Mouse (Mus musculus): ENCODE measurements around the gene Hnrnph3. TPM values are rescaled to one million over a fixed set of nuclear protein-coding genes. Genes with fewer than 3 reads are reported as not detected.

Gene Hnrnph3
- polyA plus RNA-seq, 1 experiment, result 25.0 TPM

DNA sequence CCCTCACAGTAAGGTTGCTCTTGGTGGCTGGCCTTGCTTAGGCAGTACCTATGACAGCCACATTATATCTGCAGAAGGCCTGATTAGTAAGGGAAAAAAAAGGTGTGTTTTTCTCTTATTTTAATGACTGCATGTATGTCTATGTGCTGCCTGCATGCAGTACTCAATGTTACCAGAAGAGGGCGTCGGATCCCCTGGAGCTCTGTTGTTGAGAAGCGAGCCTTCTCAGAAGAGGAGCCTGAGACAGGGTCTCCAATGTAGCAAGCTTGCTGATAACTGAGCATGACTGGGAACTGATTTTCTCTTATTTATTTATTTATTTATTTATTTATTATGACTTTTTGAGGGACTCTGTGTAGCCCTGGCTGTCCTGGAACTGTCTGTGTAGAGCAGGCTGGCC lies 36.7 kb downstream of the Hnrnph3 start:
- H3K27me3 ChIP-seq (replicated peaks; ENCODE audit: control insufficient read depth, insufficient read depth, low read length), result no peaks in the 10 kb centered on the region
- H3K4me3 ChIP-seq (ENCODE audit: insufficient read depth, low read depth, low read length), result no peak overlapping the region
- peak; percentile 14 for DNase-seq
- no peaks in the 10 kb centered on the region for H3K4me1 ChIP-seq (ENCODE audit: control insufficient read depth, insufficient read depth, low read length)
- no peak overlapping the region for H3K27ac ChIP-seq (ENCODE audit: insufficient read depth, low read depth, low read length)
- H3K36me3 ChIP-seq (ENCODE audit: control insufficient read depth, insufficient read depth, low read length), result no peaks in the 10 kb centered on the region; the same call in 1 of the 2 replicates
- TF ChIP-seq CTCF (conservative IDR thresholded peaks at IDR 0.05; ENCODE audit: insufficient read depth, insufficient read length, low read depth, low read length) (peak; percentile 45), POLR2A (IDR thresholded peaks at IDR 0.05; ENCODE audit: low read depth, low read length) (no peak)
- WGBS, result 38% methylated on average over 3 of the region's 3 CpGs

DNA sequence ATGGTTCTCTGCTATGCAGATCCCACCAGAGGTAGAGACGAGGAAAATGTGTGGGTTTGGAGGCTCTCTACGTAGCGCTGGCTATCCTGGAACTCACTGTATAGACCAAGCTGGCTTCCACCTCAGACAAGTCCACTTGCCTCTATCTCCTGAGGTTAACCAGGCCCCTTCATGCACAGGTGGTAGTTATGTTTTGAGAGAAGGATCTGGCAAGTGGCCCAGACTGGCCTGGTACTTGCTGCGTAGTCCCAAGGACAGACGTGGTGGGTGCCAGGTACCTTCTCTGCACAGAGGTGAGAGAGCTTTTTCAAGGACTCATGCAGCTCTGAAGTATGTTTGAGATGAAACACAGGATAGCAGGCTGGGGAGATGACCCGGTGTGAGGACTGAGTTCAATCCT lies 39.5 kb downstream of the Hnrnph3 start:
- peak; percentile 36 for DNase-seq
- WGBS, result 78% methylated on average over 6 of the region's 6 CpGs
- H3K27me3 ChIP-seq (replicated peaks; ENCODE audit: control insufficient read depth, insufficient read depth, low read length), result no peaks in the 10 kb centered on the region
- TF ChIP-seq POLR2A (IDR thresholded peaks at IDR 0.05; ENCODE audit: low read depth, low read length) (no peak), CTCF (conservative IDR thresholded peaks at IDR 0.05; ENCODE audit: insufficient read depth, insufficient read length, low read depth, low read length) (no peak)
- H3K27ac ChIP-seq (ENCODE audit: insufficient read depth, low read depth, low read length), result no peak overlapping the region
- H3K4me3 ChIP-seq (ENCODE audit: insufficient read depth, low read depth, low read length), result no peak overlapping the region
- H3K36me3 ChIP-seq (ENCODE audit: control insufficient read depth, insufficient read depth, low read length), result no peaks in the 10 kb centered on the region
- no peaks in the 10 kb centered on the region; the same call in 1 of the 2 replicates for H3K4me1 ChIP-seq (ENCODE audit: control insufficient read depth, insufficient read depth, low read length)

DNA sequence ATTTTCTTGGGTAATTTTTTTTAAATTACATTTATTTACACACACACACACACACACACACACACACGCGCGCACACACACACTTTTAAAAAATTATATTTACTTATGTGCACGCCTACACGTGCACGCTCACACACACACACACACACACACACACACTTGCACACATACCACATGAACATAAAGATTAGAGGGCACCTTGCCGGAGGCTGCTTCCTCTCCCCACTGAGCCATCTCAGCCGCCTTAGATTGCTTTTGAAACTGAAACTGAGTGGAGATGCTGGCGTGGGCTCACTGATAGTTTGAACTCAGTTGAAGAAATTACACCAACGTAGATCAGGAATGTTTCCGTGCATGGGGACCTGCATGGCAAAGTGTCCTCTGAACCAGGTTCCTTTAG lies 39.9 kb downstream of the Hnrnph3 start:
- TF ChIP-seq CTCF (conservative IDR thresholded peaks at IDR 0.05; ENCODE audit: insufficient read depth, insufficient read length, low read depth, low read length) (no peak), POLR2A (IDR thresholded peaks at IDR 0.05; ENCODE audit: low read depth, low read length) (no peak)
- WGBS, result 89% methylated on average over 11 of the region's 11 CpGs
- Histone ChIP-seq H3K27me3 (replicated peaks; ENCODE audit: control insufficient read depth, insufficient read depth, low read length) (no peaks in the 10 kb centered on the region), H3K4me3 (ENCODE audit: insufficient read depth, low read depth, low read length) (no peak overlapping the region), H3K36me3 (ENCODE audit: control insufficient read depth, insufficient read depth, low read length) (no peaks in the 10 kb centered on the region), H3K27ac (ENCODE audit: insufficient read depth, low read depth, low read length) (no peak overlapping the region), H3K4me1 (ENCODE audit: control insufficient read depth, insufficient read depth, low read length) (no peaks in the 10 kb centered on the region; the same call in 1 of the 2 replicates)
- no peak for DNase-seq

GRCm38 (mm10) chr10:62980039-62980954 lies 43.7 kb downstream of the Hnrnph3 start, which contains the start of gene Rufy2:
Gene Rufy2 (plus strand): TSS chr10:62980223.
- peak; percentile 84 for DNase-seq
- Histone ChIP-seq H3K27me3 (replicated peaks; ENCODE audit: control insufficient read depth, insufficient read depth, low read length) (no peaks in the 10 kb centered on the region), H3K4me3 (ENCODE audit: insufficient read depth, low read depth, low read length) (peak within 1 kb of the TSS; percentile 97), H3K4me1 (ENCODE audit: control insufficient read depth, insufficient read depth, low read length) (no peaks in the 10 kb centered on the region; the same call in 1 of the 2 replicates), H3K36me3 (ENCODE audit: control insufficient read depth, insufficient read depth, low read length) (no peaks in the 10 kb centered on the region), H3K27ac (ENCODE audit: insufficient read depth, low read depth, low read length) (no peak within 1 kb of the TSS)
- WGBS, result under 1% methylated on average over 77 of the region's 77 CpGs
- TF ChIP-seq POLR2A (IDR thresholded peaks at IDR 0.05; ENCODE audit: low read depth, low read length) (no peak), CTCF (conservative IDR thresholded peaks at IDR 0.05; ENCODE audit: insufficient read depth, insufficient read length, low read depth, low read length) (peak; percentile 57)

GRCm38 (mm10) chr10:62979667-62980038 lies 44.4 kb downstream of the Hnrnph3 start:
- no peak for DNase-seq
- TF ChIP-seq POLR2A (IDR thresholded peaks at IDR 0.05; ENCODE audit: low read depth, low read length) (no peak), CTCF (conservative IDR thresholded peaks at IDR 0.05; ENCODE audit: insufficient read depth, insufficient read length, low read depth, low read length) (no peak)
- Histone ChIP-seq H3K27ac (ENCODE audit: insufficient read depth, low read depth, low read length) (no peak overlapping the region), H3K36me3 (ENCODE audit: control insufficient read depth, insufficient read depth, low read length) (no peaks in the 10 kb centered on the region), H3K4me3 (ENCODE audit: insufficient read depth, low read depth, low read length) (peak overlapping the region; percentile 97), H3K27me3 (replicated peaks; ENCODE audit: control insufficient read depth, insufficient read depth, low read length) (no peaks in the 10 kb centered on the region), H3K4me1 (ENCODE audit: control insufficient read depth, insufficient read depth, low read length) (no peaks in the 10 kb centered on the region; the same call in 1 of the 2 replicates)
- 9% methylated on average over 10 of the region's 10 CpGs for WGBS

DNA sequence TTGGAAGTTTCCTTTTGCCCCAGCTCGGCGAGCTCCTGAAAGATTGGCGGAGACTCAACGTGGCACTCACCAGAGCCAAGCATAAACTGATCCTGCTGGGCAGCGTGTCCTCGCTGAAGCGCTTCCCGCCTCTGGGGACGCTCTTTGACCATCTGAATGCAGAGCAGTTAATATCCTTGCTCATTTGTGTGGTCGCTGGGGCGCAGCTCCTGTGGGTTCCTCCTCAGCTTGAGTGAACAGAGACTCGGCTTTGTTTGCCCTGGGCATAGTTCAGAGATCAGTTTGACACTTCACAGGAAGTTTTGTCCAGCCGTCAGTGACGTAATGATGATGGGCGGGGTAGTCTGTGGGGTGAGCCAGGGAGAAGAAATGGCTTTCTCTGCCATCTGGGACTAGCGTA lies 52.2 kb downstream of the Hnrnph3 start:
- no peak overlapping the region for H3K27ac ChIP-seq (ENCODE audit: insufficient read depth, low read depth, low read length)
- no peak overlapping the region for H3K4me3 ChIP-seq (ENCODE audit: insufficient read depth, low read depth, low read length)
- WGBS, result 44% methylated on average over 16 of the region's 16 CpGs
- H3K27me3 ChIP-seq (replicated peaks; ENCODE audit: control insufficient read depth, insufficient read depth, low read length), result no peaks in the 10 kb centered on the region
- no peaks in the 10 kb centered on the region for H3K36me3 ChIP-seq (ENCODE audit: control insufficient read depth, insufficient read depth, low read length)
- DNase-seq, result peak; percentile 88
- 0 out of 2 replicates have a peak, but pooled peaks cover 3% of the 10 kb centered on the region for H3K4me1 ChIP-seq (ENCODE audit: control insufficient read depth, insufficient read depth, low read length)
- TF ChIP-seq POLR2A (IDR thresholded peaks at IDR 0.05; ENCODE audit: low read depth, low read length) (no peak), CTCF (conservative IDR thresholded peaks at IDR 0.05; ENCODE audit: insufficient read depth, insufficient read length, low read depth, low read length) (peak; percentile 65)

DNA sequence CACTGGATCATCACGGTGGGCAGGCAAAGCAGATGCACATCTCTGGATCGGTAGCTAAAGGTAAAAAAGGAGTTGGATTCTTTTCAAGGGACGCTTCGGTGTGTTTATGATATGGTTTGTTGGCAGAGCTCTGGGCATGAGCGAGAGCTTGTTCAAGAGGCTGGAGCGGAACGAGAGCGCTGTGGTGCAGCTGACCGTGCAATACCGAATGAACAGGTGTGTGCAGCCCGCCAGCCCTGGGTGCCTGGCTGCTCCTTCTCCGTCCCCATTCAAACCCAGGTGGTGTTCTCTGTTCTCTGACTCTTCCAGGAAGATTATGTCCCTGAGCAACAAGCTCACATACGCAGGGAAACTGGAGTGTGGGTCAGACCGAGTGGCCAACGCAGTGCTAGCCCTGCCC lies 57.7 kb downstream of the Hnrnph3 start:
- Histone ChIP-seq H3K27me3 (replicated peaks; ENCODE audit: control insufficient read depth, insufficient read depth, low read length) (no peaks in the 10 kb centered on the region), H3K4me3 (ENCODE audit: insufficient read depth, low read depth, low read length) (no peak overlapping the region), H3K4me1 (ENCODE audit: control insufficient read depth, insufficient read depth, low read length) (0 out of 2 replicates have a peak, but pooled peaks cover 2% of the 10 kb centered on the region), H3K27ac (ENCODE audit: insufficient read depth, low read depth, low read length) (no peak overlapping the region), H3K36me3 (ENCODE audit: control insufficient read depth, insufficient read depth, low read length) (no peaks in the 10 kb centered on the region)
- 64% methylated on average over 15 of the region's 15 CpGs for WGBS
- no peak for TF ChIP-seq POLR2A (IDR thresholded peaks at IDR 0.05; ENCODE audit: low read depth, low read length)
- no peak for TF ChIP-seq CTCF (conservative IDR thresholded peaks at IDR 0.05; ENCODE audit: insufficient read depth, insufficient read length, low read depth, low read length)
- DNase-seq, result no peak
